ENCODE assay signal across 12 mouse cellular contexts in the genomic region with DNA sequence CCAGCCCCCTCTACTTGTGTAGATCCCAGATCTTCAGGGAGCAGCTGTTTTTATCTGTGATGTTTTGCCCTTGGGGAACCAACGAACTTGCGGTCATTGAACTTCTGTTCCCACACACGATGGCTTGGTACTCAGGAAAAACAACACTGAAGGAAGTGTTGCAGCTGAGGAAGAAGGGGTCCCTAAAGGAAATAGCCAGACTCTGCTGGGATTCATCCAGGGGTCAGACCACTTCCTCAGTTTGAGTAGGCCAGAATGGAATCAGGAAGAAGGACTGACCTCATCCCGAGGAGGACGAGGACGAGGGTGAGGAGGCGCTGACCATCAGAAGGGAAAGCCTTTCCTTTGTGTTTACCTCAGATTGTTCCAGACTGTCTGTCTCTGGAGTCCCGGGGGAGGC. TPM values are rescaled to one million over a fixed set of nuclear protein-coding genes. Genes with fewer than 3 reads are reported as not detected.
DNase-seq lines count a peak whose midpoint lies in the region; ATAC-seq and TF ChIP-seq lines count a peak whose summit lies in the region.
"Had no signal": no experiment of that assay in that cellular context is flagged by ENCODE, and none has a peak within 500 bp of the region (broad histone marks: within the 10 kb centered on the region; RNA-seq: fewer than 3 reads in every experiment).

No protein-coding gene starts in this region.

- WGBS in lung, embryonic 16.5 days: 65% methylated on average over 8 of the region's 8 CpGs
- WGBS in forebrain, postnatal 0 days: 88% methylated on average over 8 of the region's 8 CpGs

- H3K27me3 ChIP-seq in lung, embryonic 16.5 days (ENCODE audit: control insufficient read depth, insufficient read depth, low read depth, low read length): no peaks in the 10 kb centered on the region
- H3K27me3 ChIP-seq in forebrain, postnatal 0 days (ENCODE audit: insufficient read depth, low read length): no peaks in the 10 kb centered on the region

- H3K4me2 ChIP-seq in lung, embryonic 16.5 days (ENCODE audit: low read depth, low read length): no peak overlapping the region
- no peak overlapping the region for H3K4me2 ChIP-seq in forebrain, postnatal 0 days (ENCODE audit: low read depth)

- peaks cover 18% of the 10 kb centered on the region for H3K36me3 ChIP-seq in lung, embryonic 16.5 days (ENCODE audit: control insufficient read depth, insufficient read depth, low read length)
- peaks cover 10% of the 10 kb centered on the region; the same call in 1 of the 2 replicates for H3K36me3 ChIP-seq in forebrain, postnatal 0 days (ENCODE audit: insufficient read depth)

- TF ChIP-seq POLR2A in brain, embryonic 14.5 days (IDR thresholded peaks at IDR 0.05; ENCODE audit: borderline replicate concordance, extremely low read depth, insufficient read depth, insufficient read length, poor library complexity, severe bottlenecking): no peak

- H3K9me3 ChIP-seq in lung, embryonic 16.5 days (ENCODE audit: control insufficient read depth, low read length): no peaks in the 10 kb centered on the region
- no peaks in the 10 kb centered on the region for H3K9me3 ChIP-seq in forebrain, postnatal 0 days (ENCODE audit: low read length)

- ATAC-seq in lung, embryonic 16.5 days (ENCODE audit: low read depth): peak; percentile 80
- ATAC-seq in forebrain, postnatal 0 days: no peak

- no peak overlapping the region for H3K4me3 ChIP-seq in lung, embryonic 16.5 days (ENCODE audit: low read length)
- H3K4me3 ChIP-seq in forebrain, postnatal 0 days (ENCODE audit: low read depth, low read length): no peak overlapping the region
- H3K4me3 ChIP-seq: myocyte had no signal

- TF ChIP-seq CTCF in brain, embryonic 14.5 days (IDR thresholded peaks at IDR 0.05; ENCODE audit: borderline replicate concordance, extremely low read depth, insufficient read depth, insufficient read length): no peak
- TF ChIP-seq CTCF in forebrain, postnatal 0 days (IDR thresholded peaks at IDR 0.05; ENCODE audit: low read depth): no peak

- no peak overlapping the region for H3K9ac ChIP-seq in lung, embryonic 16.5 days (ENCODE audit: low read length)
- no peak overlapping the region for H3K9ac ChIP-seq in forebrain, postnatal 0 days

- H3K27ac ChIP-seq in lung, embryonic 16.5 days (ENCODE audit: low read length): peak overlapping the region; percentile 5; the same call in 1 of the 2 replicates
- no peak overlapping the region for H3K27ac ChIP-seq in forebrain, postnatal 0 days (ENCODE audit: low read depth, low read length)

- no peaks in the 10 kb centered on the region for H3K4me1 ChIP-seq in lung, embryonic 16.5 days (replicated peaks; ENCODE audit: control insufficient read depth, insufficient read depth, low read length)
- H3K4me1 ChIP-seq in forebrain, postnatal 0 days (ENCODE audit: insufficient read depth): no peaks in the 10 kb centered on the region

- DNase-seq in brain, embryonic 14.5 days (ENCODE audit: low read depth): peak; percentile 8
- DNase-seq in heart, adult 8-10 months (ENCODE audit: low spot score): peak; percentile 88
- DNase-seq in kidney, adult 9 months: peak; percentile 83
- no peak for DNase-seq in forebrain, postnatal 0 days
- DNase-seq in Muller cell, postnatal 12 days (ENCODE audit: inconsistent ontology term): no peak
- DNase-seq in cerebellum, postnatal 4 days (ENCODE audit: low spot score in 2 of 2): no peak
- DNase-seq in urinary bladder, adult 2 months (ENCODE audit: low spot score): no peak
- DNase-seq: left cerebral cortex, postnatal 4 days; right cerebral cortex, postnatal 25 days had no signal

RNA-seq across cellular contexts. Expression of gene Gm26741, which starts 49.4 kb away (rescaled TPM):
- not detected in 2 replicates for polyA plus RNA-seq in brain, embryonic 14.5 days (2012; rRNA removed)
- not detected for total RNA-seq in heart, adult 8-10 months (2022)
- polyA plus RNA-seq in lung, embryonic 16.5 days (2015; fragmentation: Nextera tagmentation; extraction: Ambion mirVana): not detected in 2 replicates
- total RNA-seq in forebrain, postnatal 0 days (2014; rRNA removed): not detected in 2 replicates
- polyA plus RNA-seq in forebrain, postnatal 0 days (2015; fragmentation: Nextera tagmentation; extraction: Ambion mirVana): not detected in 2 replicates
- not detected in 2 replicates for polyA plus RNA-seq in urinary bladder, adult 2 months (2012; rRNA removed)
- total RNA-seq: left cerebral cortex, postnatal 4 days had no signal
- polyA plus RNA-seq: hindbrain, embryonic 11.5 days; myocyte had no signal

Comparison
In these comparisons a context has a peak if more than half of its experiments do, and no peak if none do; other contexts are left out.
1. DNase-seq: peak in brain, embryonic 14.5 days (single experiment), heart, adult 8-10 months (single experiment) and kidney, adult 9 months (single experiment); none in forebrain, postnatal 0 days (single experiment), Muller cell, postnatal 12 days (single experiment), cerebellum, postnatal 4 days (0 of 2) and urinary bladder, adult 2 months (single experiment).